Mouse (Mus musculus): ENCODE data around the gene Smyd3. TPM values are rescaled to one million over a fixed set of nuclear protein-coding genes. Genes with fewer than 3 reads are reported as not detected.
A peak's percentile ranks its signal among the peaks of the same experiment; 100 is the strongest.

Gene Smyd3
- polyA plus RNA-seq, 1 experiment from 2014 or later: 18.0 TPM

DNA sequence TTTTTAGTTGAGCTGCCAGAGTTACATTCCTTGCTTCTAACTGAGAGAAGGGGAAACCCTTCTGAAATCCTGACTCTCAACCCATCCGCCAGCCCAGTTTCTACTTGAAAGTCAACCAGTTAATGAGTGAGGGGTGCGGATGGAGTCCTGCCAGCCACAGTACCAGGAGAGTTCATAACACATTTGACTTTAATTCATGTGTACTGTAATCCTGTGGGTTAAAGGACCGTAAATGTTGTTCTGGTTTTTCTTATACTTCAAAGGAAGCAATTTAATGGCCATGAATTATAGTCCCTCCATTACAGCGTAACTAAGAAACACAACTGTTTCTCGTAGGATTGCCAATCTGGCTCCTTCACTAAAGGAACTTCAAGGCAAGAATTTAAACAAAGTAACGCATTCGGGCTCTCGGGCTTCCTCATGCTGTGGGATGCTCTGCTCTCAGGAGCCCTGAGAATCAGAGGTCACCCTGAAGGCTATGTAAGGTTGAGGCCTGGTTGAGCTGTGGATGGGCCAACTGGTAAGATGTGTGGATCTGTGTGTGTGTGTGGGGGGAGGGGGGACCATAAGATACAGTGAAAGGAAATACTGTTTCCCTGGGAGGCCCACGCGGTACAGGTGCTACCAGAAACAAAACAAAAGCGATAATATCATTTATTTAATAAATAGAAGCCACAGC lies 374.5 kb downstream of the Smyd3 start:
- H3K4me3 ChIP-seq: no peak overlapping the region
- no peaks in the 10 kb centered on the region for H3K9me3 ChIP-seq
- H3K36me3 ChIP-seq: no peaks in the 10 kb centered on the region
- DNase-seq (ENCODE audit: low spot score): no peak
- peaks cover 34% of the 10 kb centered on the region for H3K4me1 ChIP-seq (replicated peaks)
- no peaks in the 10 kb centered on the region for H3K27me3 ChIP-seq (ENCODE audit: insufficient read depth, poor library complexity, severe bottlenecking)
- H3K27ac ChIP-seq: no peak overlapping the region
- 85% methylated on average over 11 of the region's 11 CpGs for WGBS

DNA sequence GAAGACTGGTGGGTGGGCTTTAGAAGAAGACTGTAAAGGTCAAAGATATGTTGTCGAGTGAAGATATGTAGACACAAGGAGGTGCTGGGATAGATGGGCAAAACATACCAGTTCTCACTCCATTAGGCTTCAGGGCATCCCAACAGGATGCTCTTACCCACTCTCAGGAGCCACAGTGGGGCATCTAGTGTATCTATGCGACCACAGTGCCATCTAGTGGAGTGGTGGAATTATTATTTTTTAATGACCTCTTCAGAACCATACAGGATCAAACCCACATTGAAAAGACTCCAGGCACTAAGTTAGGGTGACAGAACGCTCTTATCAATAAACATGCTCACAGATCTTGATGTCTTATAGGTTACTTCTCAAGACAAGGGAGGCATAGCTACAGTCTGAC lies 375.7 kb downstream of the Smyd3 start:
- H3K9me3 ChIP-seq: no peaks in the 10 kb centered on the region
- no peak overlapping the region for H3K27ac ChIP-seq
- WGBS: 50% methylated on average over 3 of the region's 3 CpGs
- H3K4me3 ChIP-seq: no peak overlapping the region
- no peaks in the 10 kb centered on the region for H3K36me3 ChIP-seq
- H3K4me1 ChIP-seq (replicated peaks): peaks cover 34% of the 10 kb centered on the region
- DNase-seq (ENCODE audit: low spot score): peak; percentile 43
- H3K27me3 ChIP-seq (ENCODE audit: insufficient read depth, poor library complexity, severe bottlenecking): no peaks in the 10 kb centered on the region

DNA sequence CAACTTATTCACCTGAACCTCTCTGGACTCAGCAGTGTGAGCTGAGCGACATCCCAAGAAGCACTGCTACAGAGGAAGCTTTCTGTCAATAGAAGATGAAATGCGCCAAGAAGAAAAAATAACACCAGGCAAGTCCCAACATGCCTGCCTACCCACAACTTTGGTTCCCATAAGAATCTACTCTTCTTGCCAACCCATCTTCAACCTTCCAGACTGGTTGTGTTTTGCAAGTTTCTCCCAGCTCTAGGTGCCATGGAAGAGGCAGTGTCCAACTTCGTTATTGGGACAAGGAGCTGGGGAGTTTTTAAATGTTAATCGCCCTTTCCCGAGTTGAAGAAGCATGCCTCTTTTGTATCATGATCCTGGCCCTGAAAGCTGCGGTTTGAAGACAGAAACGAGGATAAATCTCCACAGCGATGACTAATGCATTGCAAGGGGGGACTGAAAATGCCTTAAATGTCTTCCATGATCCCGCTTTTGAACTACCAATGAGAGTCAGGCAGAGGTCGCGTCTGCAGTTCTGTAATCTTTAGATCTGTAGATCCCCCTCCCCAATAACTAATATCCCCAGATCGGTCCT lies 376.7 kb downstream of the Smyd3 start:
- Histone ChIP-seq H3K27me3 (ENCODE audit: insufficient read depth, poor library complexity, severe bottlenecking) (no peaks in the 10 kb centered on the region), H3K9me3 (no peaks in the 10 kb centered on the region), H3K27ac (no peak overlapping the region), H3K4me1 (replicated peaks) (peaks cover 35% of the 10 kb centered on the region), H3K36me3 (no peaks in the 10 kb centered on the region), H3K4me3 (no peak overlapping the region)
- no peak for DNase-seq (ENCODE audit: low spot score)
- WGBS: 87% methylated on average over 12 of the region's 12 CpGs

DNA sequence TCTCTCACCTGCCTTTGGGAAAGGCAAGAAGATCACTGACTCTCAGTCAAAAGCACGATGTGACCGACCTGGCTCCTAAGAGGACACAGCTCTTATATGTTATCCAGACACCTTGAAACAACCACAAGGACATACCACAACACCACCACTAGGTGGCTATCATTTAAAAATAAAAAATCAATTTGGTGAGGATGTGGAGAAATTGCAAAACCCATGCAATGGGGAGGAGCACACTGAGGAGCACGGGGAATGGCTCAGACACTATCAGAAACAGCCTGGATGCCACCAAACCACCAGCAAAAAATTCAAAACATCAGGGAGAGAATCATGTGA lies 380.7 kb downstream of the Smyd3 start:
- WGBS: 74% methylated on average over 3 of the region's 3 CpGs
- peaks cover 9% of the 10 kb centered on the region for H3K9me3 ChIP-seq
- no peak overlapping the region for H3K27ac ChIP-seq
- H3K27me3 ChIP-seq (ENCODE audit: insufficient read depth, poor library complexity, severe bottlenecking): no peaks in the 10 kb centered on the region
- H3K4me1 ChIP-seq (replicated peaks): peaks cover 8% of the 10 kb centered on the region
- no peaks in the 10 kb centered on the region for H3K36me3 ChIP-seq
- H3K4me3 ChIP-seq: no peak overlapping the region
- DNase-seq (ENCODE audit: low spot score): no peak

DNA sequence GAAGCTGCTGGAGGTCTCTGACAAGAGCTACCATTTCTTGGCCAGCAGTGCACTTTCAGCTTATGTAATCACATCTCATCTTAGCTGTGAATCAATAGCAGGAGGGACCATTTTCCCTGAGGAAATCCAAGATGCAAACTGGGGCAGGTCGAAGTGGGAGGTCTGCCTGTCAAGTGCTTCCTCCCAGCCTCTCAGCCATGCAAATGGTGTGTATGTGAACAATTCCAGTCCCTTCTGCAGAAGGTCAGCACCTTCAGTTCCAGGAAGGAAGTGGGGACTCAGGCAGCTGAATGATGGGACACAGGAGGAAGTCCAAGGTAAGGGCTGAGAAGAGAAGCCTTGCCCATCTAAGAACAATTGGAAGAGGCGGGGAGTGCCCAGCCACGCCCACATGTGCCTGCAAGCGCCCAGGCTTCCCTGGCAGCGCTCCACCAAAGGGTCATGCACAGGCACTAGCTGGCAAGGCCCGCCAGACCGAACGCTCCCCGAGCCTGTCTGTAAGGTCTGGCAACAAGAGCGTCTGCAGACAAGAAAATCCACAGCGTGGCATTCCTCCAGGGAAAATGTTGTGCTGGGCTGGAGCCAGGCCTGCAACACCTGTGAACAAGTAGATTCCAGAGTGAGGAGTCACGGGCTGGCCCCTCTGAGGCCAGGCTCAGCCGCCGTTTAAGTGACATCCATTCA lies 381.2 kb downstream of the Smyd3 start:
- peaks cover 8% of the 10 kb centered on the region for H3K4me1 ChIP-seq (replicated peaks)
- no peak for DNase-seq (ENCODE audit: low spot score)
- peak overlapping the region; percentile 29 for H3K27ac ChIP-seq
- H3K9me3 ChIP-seq: peaks cover 9% of the 10 kb centered on the region
- H3K27me3 ChIP-seq (ENCODE audit: insufficient read depth, poor library complexity, severe bottlenecking): no peaks in the 10 kb centered on the region
- no peaks in the 10 kb centered on the region for H3K36me3 ChIP-seq
- no peak overlapping the region for H3K4me3 ChIP-seq
- 62% methylated on average over 14 of the region's 14 CpGs for WGBS

DNA sequence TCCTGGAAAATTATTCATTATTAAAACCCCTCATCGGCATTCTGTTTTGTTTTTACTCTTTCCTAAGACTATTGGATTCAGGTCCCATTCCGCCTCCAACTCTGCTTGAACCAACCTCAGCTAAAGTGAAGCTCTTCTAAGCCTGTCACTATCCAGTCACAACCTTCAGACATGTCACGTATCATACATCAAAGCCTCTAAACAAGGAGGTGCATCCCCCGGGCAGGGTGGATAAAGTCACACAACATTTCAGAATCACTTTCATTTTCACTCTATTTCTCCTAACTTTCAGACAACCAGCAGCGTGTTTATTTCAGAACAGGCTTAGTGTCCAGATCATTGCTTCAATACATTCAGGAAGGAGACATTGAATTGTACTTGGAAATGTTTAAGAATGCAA lies 387.8 kb downstream of the Smyd3 start:
- Histone ChIP-seq H3K27ac (no peak overlapping the region), H3K27me3 (ENCODE audit: insufficient read depth, poor library complexity, severe bottlenecking) (no peaks in the 10 kb centered on the region), H3K9me3 (peaks cover 9% of the 10 kb centered on the region), H3K36me3 (no peaks in the 10 kb centered on the region), H3K4me1 (replicated peaks) (peaks cover 6% of the 10 kb centered on the region), H3K4me3 (no peak overlapping the region)
- DNase-seq (ENCODE audit: low spot score): no peak
- WGBS: 95% methylated on average over 5 of the region's 5 CpGs

DNA sequence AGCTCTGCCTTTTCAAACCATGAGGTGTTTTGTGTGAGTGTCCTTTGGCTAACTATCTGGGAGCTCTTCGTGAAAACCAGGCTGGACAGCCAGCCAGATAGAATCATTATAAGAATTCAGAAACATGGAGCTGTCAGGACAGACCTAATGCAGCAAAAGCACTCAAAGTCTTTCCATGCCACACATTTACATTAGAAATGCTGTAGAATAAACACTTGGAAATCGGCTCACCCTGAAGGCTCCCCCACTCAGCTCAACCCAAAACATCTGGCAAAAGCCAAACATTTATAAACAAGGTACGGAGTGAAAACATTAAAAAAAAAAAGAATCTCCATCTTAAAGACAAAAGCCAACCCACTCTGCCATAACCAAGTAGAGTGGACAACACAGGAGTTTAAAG lies 391.6 kb downstream of the Smyd3 start:
- Histone ChIP-seq H3K27ac (no peak overlapping the region), H3K27me3 (ENCODE audit: insufficient read depth, poor library complexity, severe bottlenecking) (no peaks in the 10 kb centered on the region), H3K36me3 (no peaks in the 10 kb centered on the region), H3K9me3 (no peaks in the 10 kb centered on the region), H3K4me3 (no peak overlapping the region), H3K4me1 (replicated peaks) (peaks cover 6% of the 10 kb centered on the region)
- DNase-seq (ENCODE audit: low spot score): no peak
- WGBS: 73% methylated on average over 3 of the region's 3 CpGs

DNA sequence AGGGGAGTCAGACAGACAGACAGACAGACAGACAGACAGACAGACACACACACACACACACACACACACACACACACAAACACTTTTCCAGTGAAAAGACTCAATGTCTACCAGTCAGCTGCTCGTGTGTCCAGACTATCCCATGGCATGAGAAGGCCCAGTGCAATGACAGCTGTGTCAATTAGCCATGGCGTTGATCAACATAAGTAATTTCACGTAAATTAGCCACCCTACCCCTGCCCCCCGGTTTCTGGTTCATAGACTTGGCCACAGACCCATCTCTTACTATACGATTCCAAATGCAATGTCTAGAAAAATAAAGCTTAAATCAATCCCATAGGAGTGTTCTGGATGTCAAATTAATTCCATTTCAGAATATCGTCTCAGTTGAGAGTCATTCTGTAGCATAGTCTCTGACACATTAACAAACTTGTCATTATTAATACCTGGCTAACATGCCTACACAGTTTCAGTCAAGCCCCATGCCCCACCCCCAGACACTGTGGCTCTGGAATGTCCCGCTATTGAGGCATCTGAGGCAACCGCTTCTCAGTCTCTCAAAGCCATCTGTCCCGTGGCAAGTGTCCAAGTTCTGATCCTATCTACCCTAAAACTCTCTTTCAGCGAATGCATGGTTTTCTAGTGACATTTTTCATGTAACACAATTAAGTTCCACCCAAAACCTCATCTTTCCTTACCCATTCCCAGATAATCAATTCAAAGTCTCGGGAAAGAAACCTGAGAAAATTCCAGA lies 395.2 kb downstream of the Smyd3 start:
- H3K9me3 ChIP-seq: no peaks in the 10 kb centered on the region
- no peak overlapping the region for H3K27ac ChIP-seq
- H3K36me3 ChIP-seq: no peaks in the 10 kb centered on the region
- no peak overlapping the region for H3K4me3 ChIP-seq
- DNase-seq (ENCODE audit: low spot score): no peak
- no peaks in the 10 kb centered on the region; the same call in 1 of the 2 replicates for H3K27me3 ChIP-seq (ENCODE audit: insufficient read depth, poor library complexity, severe bottlenecking)
- H3K4me1 ChIP-seq (replicated peaks): peaks cover 23% of the 10 kb centered on the region
- WGBS: 85% methylated on average over 11 of the region's 11 CpGs

DNA sequence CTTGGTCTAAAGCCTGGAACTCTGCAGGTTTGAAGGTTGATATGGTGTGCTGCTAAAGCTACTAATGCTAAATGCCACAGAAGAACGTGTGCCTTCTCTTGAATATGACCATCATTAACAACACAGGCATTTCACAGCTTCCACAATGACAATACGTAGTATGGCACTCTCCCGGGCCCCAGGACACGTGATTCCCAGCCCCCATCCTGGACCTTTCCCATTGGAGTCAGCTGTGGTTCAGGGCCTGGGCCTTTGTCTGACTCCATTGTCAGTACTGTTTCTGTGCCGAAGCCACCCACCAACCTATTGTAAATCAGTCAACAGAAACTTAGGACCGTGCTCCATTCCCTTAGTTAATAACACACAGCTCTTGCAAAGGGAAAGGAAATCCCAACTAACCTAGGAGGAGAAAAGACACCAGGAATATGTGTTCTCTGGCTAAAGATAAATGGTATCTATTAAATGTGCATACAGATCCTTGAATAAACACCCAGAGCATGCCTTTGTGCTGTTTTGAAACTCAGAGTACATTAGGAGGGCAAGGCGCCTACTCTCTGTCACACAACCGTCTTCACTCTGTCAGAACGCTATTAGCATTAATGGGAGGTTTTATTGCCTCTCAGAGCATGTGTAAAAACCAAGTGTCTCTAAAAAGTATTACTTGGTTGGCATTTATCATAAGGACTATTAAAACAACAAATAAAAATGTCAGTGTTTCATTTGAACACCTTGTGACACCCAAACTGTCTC lies 397.4 kb downstream of the Smyd3 start:
- Histone ChIP-seq H3K27ac (peak overlapping the region; percentile 75), H3K4me3 (no peak overlapping the region), H3K36me3 (no peaks in the 10 kb centered on the region), H3K27me3 (ENCODE audit: insufficient read depth, poor library complexity, severe bottlenecking) (no peaks in the 10 kb centered on the region; the same call in 1 of the 2 replicates), H3K9me3 (no peaks in the 10 kb centered on the region), H3K4me1 (replicated peaks) (peaks cover 17% of the 10 kb centered on the region)
- DNase-seq (ENCODE audit: low spot score): peak; percentile 56
- WGBS: 34% methylated on average over 9 of the region's 9 CpGs

DNA sequence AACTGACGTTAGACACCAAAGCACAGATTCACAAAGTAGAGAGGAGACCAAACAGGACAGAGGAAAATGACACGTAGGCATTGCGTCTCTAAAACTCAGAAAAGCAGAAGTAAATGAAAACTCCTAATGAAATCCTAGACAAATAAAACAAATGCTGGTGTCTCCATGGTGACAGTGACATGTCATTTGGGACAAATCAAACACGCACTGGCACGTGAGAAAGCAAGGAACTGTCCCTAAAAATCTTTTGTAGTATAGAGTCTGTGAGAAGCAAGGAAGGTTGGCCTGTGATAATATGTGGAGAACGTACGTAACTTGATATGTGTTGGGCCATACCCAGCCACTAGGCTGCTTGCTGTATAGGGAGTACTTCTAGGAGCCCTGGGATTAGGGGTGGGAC lies 399.2 kb downstream of the Smyd3 start:
- Histone ChIP-seq H3K9me3 (no peaks in the 10 kb centered on the region), H3K4me3 (no peak overlapping the region), H3K36me3 (no peaks in the 10 kb centered on the region), H3K4me1 (replicated peaks) (peaks cover 17% of the 10 kb centered on the region), H3K27me3 (ENCODE audit: insufficient read depth, poor library complexity, severe bottlenecking) (no peaks in the 10 kb centered on the region; the same call in 1 of the 2 replicates), H3K27ac (no peak overlapping the region)
- 83% methylated on average over 7 of the region's 7 CpGs for WGBS
- DNase-seq (ENCODE audit: low spot score): no peak

DNA sequence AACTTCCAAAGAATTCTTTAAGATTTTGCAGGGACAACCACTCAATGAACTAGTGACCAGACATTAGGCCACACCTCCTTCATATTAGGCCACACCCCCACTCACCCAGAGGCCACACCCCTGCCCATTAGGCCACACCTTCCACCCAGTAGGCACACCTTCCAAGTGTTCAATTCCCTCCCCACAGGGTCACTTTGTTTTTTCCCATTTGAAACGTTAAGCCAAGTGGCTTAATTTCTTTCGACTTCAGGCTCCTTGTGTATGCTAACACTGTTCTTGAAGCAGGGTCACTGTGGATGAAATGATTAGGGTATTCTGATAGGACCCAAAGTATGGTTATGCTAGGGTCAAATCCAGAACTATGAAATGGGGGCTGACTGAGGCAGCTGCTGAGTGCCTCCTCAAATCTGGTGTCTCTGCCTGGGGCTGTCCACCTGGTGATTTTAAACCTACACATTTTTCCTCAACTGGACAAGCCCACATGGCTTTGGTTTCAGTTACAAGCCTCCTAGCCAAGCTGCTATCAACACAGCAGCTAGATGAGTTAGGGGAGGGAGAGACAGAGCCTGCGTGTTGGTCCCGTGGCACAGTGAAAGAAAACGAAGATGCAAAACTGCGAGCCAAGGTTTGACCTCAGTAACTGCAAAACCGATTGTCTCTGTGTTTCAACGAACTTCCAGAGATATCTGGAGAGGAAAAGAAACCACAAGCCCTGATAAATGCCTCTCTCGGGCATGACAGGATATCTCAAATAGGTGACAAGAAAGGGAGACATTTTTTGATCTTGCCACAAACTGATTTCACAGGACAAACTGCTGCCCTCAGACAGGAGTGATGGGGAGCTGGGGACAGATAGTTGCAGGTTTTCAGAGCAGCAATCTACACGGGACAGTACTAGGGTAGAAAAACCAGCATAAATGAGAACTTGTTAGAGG lies 400.8 kb downstream of the Smyd3 start:
- H3K9me3 ChIP-seq: no peaks in the 10 kb centered on the region
- 87% methylated on average over 10 of the region's 10 CpGs for WGBS
- no peak overlapping the region for H3K27ac ChIP-seq
- H3K4me1 ChIP-seq (replicated peaks): peaks cover 21% of the 10 kb centered on the region
- H3K36me3 ChIP-seq: no peaks in the 10 kb centered on the region
- DNase-seq (ENCODE audit: low spot score): no peak
- no peak overlapping the region for H3K4me3 ChIP-seq
- H3K27me3 ChIP-seq (ENCODE audit: insufficient read depth, poor library complexity, severe bottlenecking): no peaks in the 10 kb centered on the region; the same call in 1 of the 2 replicates
